Mouse (Mus musculus) ES-E14 (cell line): ENCODE data around the gene Ccdc97. TPM values are rescaled to one million over a fixed set of nuclear protein-coding genes. Genes with fewer than 3 reads are reported as not detected.

Experiments used
- DNase-seq: peaks from one replicate; pipeline ENCODE4 v3.0.0-alpha.2; 2013; ENCODE audit warnings: low read depth, low spot score
- H3K27ac ChIP-seq: 2 replicates; pipeline ENCODE4 v1.5.1; 2012; ENCODE audit warnings: low read depth, mild to moderate bottlenecking, low read length, moderate library complexity, mixed read lengths; ENCODE audit not compliant: poor library complexity, insufficient read depth, severe bottlenecking
- H3K36me3 ChIP-seq: 2 replicates; pipeline ENCODE4 v1.6.1; 2012; ENCODE audit warnings: mild to moderate bottlenecking, low read length, moderate library complexity, mixed read lengths; ENCODE audit not compliant: control insufficient read depth, poor library complexity, insufficient read depth, severe bottlenecking
- H3K4me1 ChIP-seq, 2 experiments: fragments of 150-350 bp in 1 of 2; sonication (generic) in 1 of 2; 2 replicates each; pipeline ENCODE4 v1.6.1; 2012; ENCODE audit warnings: low read length in 2 of 2, mild to moderate bottlenecking in 1 of 2, mixed read lengths in 1 of 2; ENCODE audit not compliant: control insufficient read depth in 2 of 2, insufficient read depth in 2 of 2, poor library complexity in 1 of 2
- H3K4me3 ChIP-seq, 2 experiments: fragments of 150-350 bp in 1 of 2; sonication (generic) in 1 of 2; 2 replicates each; pipeline ENCODE4 v1.5.1; 2012; ENCODE audit warnings: low read length in 2 of 2, low read depth in 1 of 2, mild to moderate bottlenecking in 1 of 2, mixed read lengths in 1 of 2; ENCODE audit not compliant: insufficient read depth in 1 of 2, poor library complexity in 1 of 2, severe bottlenecking in 1 of 2
- H3K9ac ChIP-seq: 2 replicates; pipeline ENCODE4 v1.6.1; 2012; ENCODE audit warnings: low read depth, mild to moderate bottlenecking, low read length, mixed read lengths; ENCODE audit not compliant: poor library complexity, insufficient read depth, severe bottlenecking
- H3K9me3 ChIP-seq: fragments of 150-350 bp; sonication (generic); 2 replicates; pipeline ENCODE4 v1.6.1; 2012; ENCODE audit warnings: low read depth, mild to moderate bottlenecking, low read length; ENCODE audit not compliant: control insufficient read depth, insufficient read depth
- CHD2 ChIP-seq: IDR thresholded peaks from 2 replicates; pipeline ENCODE4 v1.6.1; 2014; ENCODE audit warnings: mild to moderate bottlenecking, low read depth, low read length, inconsistent platforms
- HCFC1 ChIP-seq: IDR thresholded peaks from 2 replicates; pipeline ENCODE4 v1.6.1; 2012; ENCODE audit warnings: low read length, inconsistent platforms, borderline replicate concordance; ENCODE audit not compliant: insufficient read depth
- MAFK ChIP-seq: IDR thresholded peaks from 2 replicates; pipeline ENCODE4 v1.6.1; 2014; ENCODE audit warnings: mild to moderate bottlenecking, low read depth, low read length, inconsistent platforms; ENCODE audit not compliant: insufficient read depth
- ZC3H11A ChIP-seq: IDR thresholded peaks from 2 replicates; pipeline ENCODE4 v1.6.1; 2012; ENCODE audit warnings: low read depth, mild to moderate bottlenecking, inconsistent platforms, low read length, borderline replicate concordance
- ZNF384 ChIP-seq: IDR thresholded peaks from 2 replicates; pipeline ENCODE4 v1.6.1; 2012; ENCODE audit warnings: low read depth, low read length, inconsistent platforms
- in situ Hi-C, 2 experiments: fragments of 600-800 bp; cut with MboI; formaldehyde crosslinking; loops; one replicate each; pipeline ENCODE4 v1.15.1; 2025; ENCODE audit warnings: low sequenced_read_pairs in 2 of 2, inconsistent platforms in 1 of 2; ENCODE audit not compliant: unreplicated experiment in 2 of 2
- total RNA-seq: library from RNA; depleted of rRNA; stranded (reverse); fragments of 300-350 nt; gene quantifications from 2 replicates; pipeline ENCODE4 v1.2.3, GENCODE M21; 2012

Ccdc97 gene
- total RNA-seq, 1 experiment: 21.7 TPM

- in situ Hi-C loops: no loop called here
- Histone ChIP-seq H3K4me3 (no peak overlapping the region), H3K27ac (no peak overlapping the region), H3K9me3 (no peaks in the 10 kb centered on the region), H3K9ac (no peak overlapping the region), H3K36me3 (peaks cover 32% of the 10 kb centered on the region; the same call in 1 of the 2 replicates), H3K4me1 (peaks cover 6 to 12% of the 10 kb centered on the region in 2 experiments; a peak in 1 of 4 replicates)
- DNase-seq: no peak
- TF ChIP-seq ZNF384: no peak
- TF ChIP-seq HCFC1: no peak
- no peak for TF ChIP-seq MAFK
- TF ChIP-seq CHD2: no peak
- no peak for TF ChIP-seq ZC3H11A
Observed at GRCm38 (mm10) chr7:25714581-25714980, 4.3 kb downstream of the Ccdc97 start.

- H3K4me1 ChIP-seq: peaks cover 3 to 17% of the 10 kb centered on the region in 2 experiments; a peak in 1 of 4 replicates
- H3K36me3 ChIP-seq: peaks cover 32% of the 10 kb centered on the region; the same call in 1 of the 2 replicates
- no peak overlapping the region for H3K4me3 ChIP-seq
- H3K9ac ChIP-seq: no peak overlapping the region
- DNase-seq: no peak
- in situ Hi-C loops: no loop called here
- TF ChIP-seq ZC3H11A (no peak), MAFK (no peak), CHD2 (no peak), HCFC1 (no peak)
- H3K27ac ChIP-seq: no peak overlapping the region
- H3K9me3 ChIP-seq: no peaks in the 10 kb centered on the region
Observed at GRCm38 (mm10) chr7:25712801-25713200, 6.1 kb downstream of the Ccdc97 start.

DNA sequence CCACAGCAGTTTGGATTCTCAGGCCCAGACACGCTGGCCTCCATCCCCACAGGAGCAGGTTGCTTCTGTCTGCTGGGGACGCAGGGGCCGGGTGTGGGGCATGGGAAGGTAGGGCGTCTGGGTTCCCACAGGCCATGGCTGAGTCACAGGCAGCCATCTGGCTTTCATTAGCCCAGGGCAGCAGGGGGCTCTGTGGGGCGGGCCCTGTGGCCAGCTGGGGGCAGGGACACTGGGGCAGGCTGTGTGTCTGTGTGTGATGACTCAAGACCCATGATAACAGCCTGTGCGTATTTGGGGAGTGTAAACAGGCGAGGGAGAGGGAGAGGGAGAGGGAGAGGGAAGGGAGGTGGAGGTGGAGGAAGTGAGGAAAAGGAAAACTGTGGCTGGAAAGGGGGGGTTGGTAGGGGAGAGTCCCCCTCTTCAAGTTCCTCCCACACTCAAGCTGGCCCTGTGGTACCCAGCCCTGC is 7.1 kb downstream of the Ccdc97 start:
- Histone ChIP-seq H3K9me3 (no peaks in the 10 kb centered on the region), H3K9ac (no peak overlapping the region), H3K4me1 (peaks cover 3 to 20% of the 10 kb centered on the region in 2 experiments; a peak in 1 of 4 replicates), H3K36me3 (peaks cover 32% of the 10 kb centered on the region; the same call in 1 of the 2 replicates), H3K27ac (no peak overlapping the region), H3K4me3 (no peak overlapping the region)
- in situ Hi-C loops: no loop called here
- no peak for DNase-seq
- TF ChIP-seq ZNF384 (no peak), MAFK (no peak), CHD2 (no peak), ZC3H11A (no peak), HCFC1 (no peak)

DNA sequence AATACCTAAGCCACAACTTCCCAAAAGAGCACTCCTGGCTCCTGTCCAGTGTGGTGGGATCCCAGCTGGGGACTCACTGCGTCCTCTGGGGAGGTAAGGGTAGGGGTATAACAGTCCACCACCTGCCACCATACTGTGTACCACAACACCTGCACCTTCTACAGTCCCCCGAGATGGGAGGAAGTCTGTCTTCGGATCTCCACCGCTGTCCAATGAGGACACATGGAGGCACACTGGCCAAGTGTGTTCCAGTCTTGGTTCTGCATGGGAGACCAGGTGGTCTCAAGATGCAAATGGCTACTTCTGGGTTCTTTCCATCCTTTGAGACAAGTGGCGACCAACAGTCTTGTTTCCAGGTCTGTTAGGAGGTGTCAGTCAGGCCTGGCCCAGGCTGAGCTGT is 7.7 kb downstream of the Ccdc97 start:
- no peak overlapping the region for H3K27ac ChIP-seq
- no peak for TF ChIP-seq CHD2
- no peak for TF ChIP-seq ZC3H11A
- in situ Hi-C loops: no loop called here
- H3K4me3 ChIP-seq: no peak overlapping the region
- H3K36me3 ChIP-seq: peaks cover 32% of the 10 kb centered on the region; the same call in 1 of the 2 replicates
- no peak overlapping the region for H3K9ac ChIP-seq
- no peak for DNase-seq
- no peaks in the 10 kb centered on the region for H3K9me3 ChIP-seq
- peaks cover 3 to 20% of the 10 kb centered on the region in 2 experiments; a peak in 1 of 4 replicates for H3K4me1 ChIP-seq
